Mouse (Mus musculus) liver, adult 2 months (tissue): Measurements from ENCODE around the gene Ppp1cb.

Experiments
- CTCF ChIP-seq: fragments of 200-500 bp; IDR thresholded peaks from 2 replicates; pipeline ENCODE4 v1.5.1; 2011; ENCODE audit warnings: low read depth, low read length, control low read depth
- POLR2A ChIP-seq: fragments of 200-500 bp; IDR thresholded peaks from 2 replicates; pipeline ENCODE4 v1.6.1; 2011; ENCODE audit warnings: low read length, control low read depth; ENCODE audit not compliant: insufficient read depth; ENCODE audit errors: extremely low read depth

DNA sequence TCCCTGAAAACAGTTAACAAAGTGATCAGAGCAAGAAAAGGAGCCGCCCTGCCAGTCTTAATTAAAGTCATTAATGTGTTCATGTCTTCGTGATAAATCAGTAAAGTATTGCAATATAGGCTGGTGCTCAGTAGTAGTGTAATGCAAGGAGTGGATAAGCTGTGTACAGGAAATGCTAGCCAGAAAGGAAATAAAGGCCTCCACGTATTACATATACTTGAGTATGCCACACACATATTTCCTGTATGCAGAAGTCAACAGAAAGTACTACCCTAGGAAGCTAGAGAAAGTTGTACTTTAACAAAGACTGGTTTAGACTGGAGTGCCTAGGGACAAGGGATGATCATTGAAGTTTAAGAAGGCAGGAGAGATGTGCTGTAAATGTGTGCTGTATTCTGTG lies 26.8 kb downstream of the Ppp1cb start:
- TF ChIP-seq POLR2A, result no peak
- no peak for TF ChIP-seq CTCF
